Mouse (Mus musculus) midbrain, embryonic 11.5 days (tissue): ENCODE measurements around the gene Ubl7. TPM values are rescaled to one million over a fixed set of nuclear protein-coding genes. Genes with fewer than 3 reads are reported as not detected.

Source experiments
- ATAC-seq: fragments of 200-750 bp; cut with Nextera tagmentation; 2 replicates; pipeline ENCODE4 v1.8.0; 2017; ENCODE audit warnings: moderate TSS enrichment, moderate library complexity; ENCODE audit not compliant: low FRiP score
- DNase-seq: peaks from one replicate; pipeline ENCODE4 v3.0.0; 2015; ENCODE audit warnings: low spot score; ENCODE audit errors: missing footprints
- H3K27ac ChIP-seq: fragments of 300-500 bp; sonication (generic); 2 replicates; pipeline ENCODE4 v1.5.1; 2014; ENCODE audit warnings: low read depth, low read length
- H3K27me3 ChIP-seq: fragments of 300-500 bp; sonication (generic); 2 replicates; pipeline ENCODE4 v1.6.1; 2014; ENCODE audit warnings: mild to moderate bottlenecking, low read length, moderate library complexity, mixed read lengths; ENCODE audit not compliant: control insufficient read depth, insufficient read depth
- H3K36me3 ChIP-seq: fragments of 300-500 bp; sonication (generic); 2 replicates; pipeline ENCODE4 v1.6.1; 2014; ENCODE audit warnings: mild to moderate bottlenecking, low read length, moderate library complexity, mixed read lengths; ENCODE audit not compliant: control insufficient read depth, insufficient read depth
- H3K4me1 ChIP-seq: fragments of 300-500 bp; sonication (generic); 2 replicates; pipeline ENCODE4 v1.6.1; 2014; ENCODE audit warnings: low read length; ENCODE audit not compliant: control insufficient read depth, insufficient read depth
- H3K4me2 ChIP-seq: fragments of 300-500 bp; sonication (generic); 2 replicates; pipeline ENCODE4 v1.6.1; 2014; ENCODE audit warnings: mild to moderate bottlenecking, moderate library complexity
- H3K4me3 ChIP-seq: fragments of 300-500 bp; sonication (generic); 2 replicates; pipeline ENCODE4 v1.5.1; 2014; ENCODE audit warnings: low read depth, low read length
- H3K9ac ChIP-seq: fragments of 300-500 bp; sonication (generic); 2 replicates; pipeline ENCODE4 v1.6.1; 2014; ENCODE audit warnings: low read length
- H3K9me3 ChIP-seq: fragments of 300-500 bp; sonication (generic); 2 replicates; pipeline ENCODE4 v1.6.1; 2016; ENCODE audit warnings: low read length; ENCODE audit not compliant: control insufficient read depth
- WGBS: fragments of 180-500 bp; shearing (Covaris S2); extraction: QIAGEN DNeasy Blood & Tissue Kit; methylation state at CpG from one replicate; pipeline ENCODE4 v1.1.7; 2014; 5-methylcytosine and 5-hydroxymethylcytosine counted together
- polyA plus RNA-seq: library from polyadenylated mRNA; unstranded; fragments of >200 nt; fragmentation: Nextera tagmentation; extraction: Ambion mirVana; gene quantifications from 2 replicates; pipeline ENCODE4 v1.2.1, GENCODE M21; 2014

Ubl7 gene
- polyA plus RNA-seq, 1 experiment from 2014 or later, result 111 TPM

GRCm38 (mm10) chr9:57949879-57950278 is 39.1 kb downstream of the Ubl7 start:
- no peak overlapping the region for H3K27ac ChIP-seq
- H3K27me3 ChIP-seq, result no peaks in the 10 kb centered on the region
- no peaks in the 10 kb centered on the region for H3K36me3 ChIP-seq
- H3K9ac ChIP-seq, result no peak overlapping the region
- WGBS, result 64% methylated on average over 8 of the region's 8 CpGs
- ATAC-seq (no peak), DNase-seq (no peak)
- H3K4me3 ChIP-seq, result no peak overlapping the region
- H3K9me3 ChIP-seq, result no peaks in the 10 kb centered on the region
- H3K4me1 ChIP-seq, result peaks cover 19% of the 10 kb centered on the region
- H3K4me2 ChIP-seq, result no peak overlapping the region

DNA sequence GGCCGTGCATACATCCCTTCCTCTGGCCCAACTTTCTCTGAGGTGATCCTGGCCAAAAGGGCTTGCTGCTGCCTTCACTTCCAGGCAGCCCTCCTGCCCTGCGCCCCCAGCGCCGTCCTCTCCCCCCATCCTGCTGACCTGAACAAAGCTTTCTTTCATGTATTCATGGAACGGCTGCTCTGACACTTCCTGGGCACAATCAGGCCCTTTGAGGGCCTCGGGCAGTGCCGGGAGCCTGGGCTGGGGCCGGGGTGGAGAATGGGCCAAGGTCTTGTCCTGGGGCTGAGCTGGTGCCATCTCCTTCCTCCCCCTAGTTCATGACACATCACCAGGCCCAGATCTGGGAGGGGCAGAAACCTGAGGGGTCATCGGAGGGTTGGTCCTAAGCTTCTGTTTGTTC is 39.7 kb downstream of the Ubl7 start:
- no peak overlapping the region for H3K27ac ChIP-seq
- H3K4me2 ChIP-seq, result no peak overlapping the region
- DNase-seq (no peak), ATAC-seq (no peak)
- H3K36me3 ChIP-seq, result no peaks in the 10 kb centered on the region
- H3K4me1 ChIP-seq, result peaks cover 14% of the 10 kb centered on the region
- no peaks in the 10 kb centered on the region for H3K9me3 ChIP-seq
- H3K27me3 ChIP-seq, result no peaks in the 10 kb centered on the region
- 46% methylated on average over 9 of the region's 9 CpGs for WGBS
- no peak overlapping the region for H3K9ac ChIP-seq
- no peak overlapping the region for H3K4me3 ChIP-seq

DNA sequence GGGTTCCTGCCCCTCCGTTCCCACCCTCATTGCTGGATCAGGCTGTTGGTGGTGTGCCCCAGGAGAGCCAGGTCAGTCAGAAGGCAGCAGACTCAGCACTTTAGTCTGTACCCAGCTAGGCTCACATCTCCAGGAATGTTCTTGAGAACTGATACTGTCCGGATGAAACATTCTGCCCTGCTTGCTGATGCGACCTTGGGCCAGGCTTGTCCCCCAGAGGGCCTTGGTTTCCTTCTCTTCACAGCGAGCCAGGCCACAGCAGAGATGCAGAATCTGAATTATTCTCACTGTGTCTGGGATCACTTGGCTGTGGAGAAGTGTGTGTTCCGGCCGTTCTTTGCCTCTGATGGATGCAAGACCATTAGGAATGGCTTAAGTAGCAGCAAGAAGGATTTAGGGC is 41.2 kb downstream of the Ubl7 start:
- DNase-seq (peak; percentile 61), ATAC-seq (no peak)
- Histone ChIP-seq H3K9ac (no peak overlapping the region), H3K4me1 (peaks cover 10% of the 10 kb centered on the region), H3K27ac (no peak overlapping the region), H3K4me3 (no peak overlapping the region), H3K27me3 (no peaks in the 10 kb centered on the region), H3K36me3 (no peaks in the 10 kb centered on the region), H3K4me2 (no peak overlapping the region), H3K9me3 (no peaks in the 10 kb centered on the region)
- 74% methylated on average over 6 of the region's 6 CpGs for WGBS

DNA sequence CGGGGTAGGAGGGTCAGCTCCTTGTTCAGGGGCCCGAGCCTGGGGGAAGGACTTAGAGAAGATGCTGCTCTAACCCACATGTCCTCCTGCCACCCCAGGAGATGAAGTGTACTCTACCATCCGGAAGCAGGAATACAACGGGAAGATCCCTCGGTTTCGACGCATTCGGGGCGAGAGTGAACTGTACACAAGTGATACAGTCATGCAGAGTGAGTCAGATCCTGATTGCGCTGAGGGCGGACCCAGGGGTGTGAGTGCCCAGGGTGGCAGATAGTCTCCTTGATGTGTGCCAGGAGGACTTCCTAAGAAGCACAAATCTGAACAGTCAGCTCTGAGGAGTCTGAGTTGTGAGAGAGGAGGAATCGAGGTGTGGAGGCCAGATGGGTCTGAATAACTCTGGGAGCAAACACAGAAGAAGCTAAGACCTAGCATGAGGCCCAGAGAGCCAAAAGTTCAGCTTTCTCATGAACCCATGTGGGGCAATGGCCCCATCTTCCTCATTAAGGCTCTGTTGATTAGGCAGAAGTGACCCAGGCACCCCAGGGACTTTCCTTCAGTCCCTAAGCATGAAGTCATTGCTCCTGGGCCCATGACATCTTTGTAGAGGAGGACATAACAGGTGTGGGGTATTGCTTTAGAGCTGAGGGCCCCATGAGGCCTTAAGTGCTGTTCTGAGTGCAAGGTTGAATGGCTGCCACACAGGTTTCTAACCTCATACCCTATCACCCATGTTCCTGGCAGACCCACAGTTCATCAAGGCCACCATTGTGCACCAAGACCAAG is 44.4 kb downstream of the Ubl7 start:
- DNase-seq (no peak), ATAC-seq (no peak)
- Histone ChIP-seq H3K27ac (no peak overlapping the region), H3K4me2 (no peak overlapping the region), H3K4me1 (peaks cover 10% of the 10 kb centered on the region), H3K4me3 (no peak overlapping the region), H3K27me3 (no peaks in the 10 kb centered on the region), H3K9ac (no peak overlapping the region), H3K9me3 (no peaks in the 10 kb centered on the region), H3K36me3 (no peaks in the 10 kb centered on the region)
- 90% methylated on average over 12 of the region's 12 CpGs for WGBS

- Histone ChIP-seq H3K27ac (no peak overlapping the region), H3K4me3 (no peak overlapping the region), H3K36me3 (no peaks in the 10 kb centered on the region), H3K4me1 (peaks cover 5% of the 10 kb centered on the region), H3K9ac (no peak overlapping the region), H3K4me2 (no peak overlapping the region), H3K9me3 (no peaks in the 10 kb centered on the region), H3K27me3 (no peaks in the 10 kb centered on the region)
- DNase-seq (no peak), ATAC-seq (no peak)
- 85% methylated on average over 6 of the region's 6 CpGs for whole genome bisulfite sequencing
Measured at GRCm38 (mm10) chr9:57955764-57956163, 45.0 kb downstream of the Ubl7 start.

GRCm38 (mm10) chr9:57956196-57956837 is 45.5 kb downstream of the Ubl7 start:
- Histone ChIP-seq H3K4me1 (no peaks in the 10 kb centered on the region; the same call in 1 of the 2 replicates), H3K27me3 (no peaks in the 10 kb centered on the region), H3K9ac (no peak overlapping the region), H3K36me3 (no peaks in the 10 kb centered on the region), H3K9me3 (no peaks in the 10 kb centered on the region), H3K4me2 (no peak overlapping the region), H3K27ac (no peak overlapping the region), H3K4me3 (no peak overlapping the region)
- ATAC-seq, result no peak
- DNase-seq, result no peak
- 87% methylated on average over 9 of the region's 9 CpGs for WGBS

DNA sequence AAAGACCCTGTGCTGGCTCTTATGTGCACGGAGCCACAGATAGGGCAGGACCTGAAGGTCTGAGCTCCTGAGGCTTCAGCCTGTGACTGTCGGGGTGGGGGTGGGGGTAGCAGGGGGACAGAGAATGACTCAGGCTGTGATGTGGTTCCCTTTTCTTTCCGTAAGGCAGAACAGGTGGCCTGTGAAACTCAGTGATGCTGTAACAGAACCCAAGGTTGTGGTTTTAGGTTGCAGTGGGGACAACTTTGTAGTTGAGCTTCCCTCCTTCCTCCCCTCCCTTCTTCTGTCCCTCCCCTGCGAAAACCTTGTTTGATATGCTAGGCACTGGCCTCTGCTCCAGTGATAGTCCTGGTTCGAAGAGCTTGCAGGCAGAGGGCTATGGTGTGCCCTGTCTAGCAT is 46.1 kb downstream of the Ubl7 start:
- Histone ChIP-seq H3K4me1 (no peaks in the 10 kb centered on the region; the same call in 1 of the 2 replicates), H3K4me3 (no peak overlapping the region), H3K9ac (no peak overlapping the region), H3K9me3 (no peaks in the 10 kb centered on the region), H3K36me3 (no peaks in the 10 kb centered on the region), H3K4me2 (no peak overlapping the region), H3K27ac (no peak overlapping the region), H3K27me3 (no peaks in the 10 kb centered on the region)
- DNase-seq (no peak), ATAC-seq (no peak)
- 87% methylated on average over 5 of the region's 5 CpGs for WGBS

- no peak overlapping the region for H3K27ac ChIP-seq
Measured at GRCm38 (mm10) chr9:57958615-57959014, 47.8 kb downstream of the Ubl7 start.

GRCm38 (mm10) chr9:57959399-57959798 is 48.6 kb downstream of the Ubl7 start:
- H3K9ac ChIP-seq, result no peak overlapping the region
- 80% methylated on average over 10 of the region's 10 CpGs for WGBS
- DNase-seq (no peak), ATAC-seq (no peak)
- no peak overlapping the region for H3K4me2 ChIP-seq
- H3K27ac ChIP-seq, result no peak overlapping the region
- H3K4me3 ChIP-seq, result no peak overlapping the region
- no peaks in the 10 kb centered on the region for H3K4me1 ChIP-seq
- no peaks in the 10 kb centered on the region for H3K9me3 ChIP-seq
- H3K27me3 ChIP-seq, result no peaks in the 10 kb centered on the region
- no peaks in the 10 kb centered on the region for H3K36me3 ChIP-seq

More at GRCm38 (mm10) chr9:57958615-57959014, 47.8 kb downstream of the Ubl7 start:
- 79% methylated on average over 1 of the region's 1 CpGs for WGBS
- Histone ChIP-seq H3K27me3 (no peaks in the 10 kb centered on the region), H3K9me3 (no peaks in the 10 kb centered on the region), H3K9ac (no peak overlapping the region), H3K4me3 (no peak overlapping the region), H3K4me2 (no peak overlapping the region), H3K36me3 (no peaks in the 10 kb centered on the region), H3K4me1 (no peaks in the 10 kb centered on the region)
- no peak for ATAC-seq
- DNase-seq, result no peak
